Mouse (Mus musculus) megakaryocyte-erythroid progenitor cell, adult 5-6 weeks (primary cell): Measurements from ENCODE around the gene Cltc. TPM values are rescaled to one million over a fixed set of nuclear protein-coding genes. Genes with fewer than 3 reads are reported as not detected.

Source experiments
- ATAC-seq: replicated peaks from 2 replicates; pipeline ENCODE4 v1.8.0; 2016; ENCODE audit warnings: mild to moderate bottlenecking, inconsistent platforms; ENCODE audit not compliant: severe bottlenecking, poor library complexity, low FRiP score, low TSS enrichment
- total RNA-seq, 2 experiments: library from RNA; stranded (forward) in 1 of 2; stranded (reverse) in 1 of 2; fragments of 200-1000, 215-1000 nt in 1 of 2; fragments of >200 nt in 1 of 2; fragmentation: Nextera tagmentation in 1 of 2; gene quantifications; 2 replicates each; pipeline ENCODE4 v1.2.3; 2014 to 2017

The Cltc gene
- total RNA-seq, 2 experiments from 2014 or later: 122 to 195 TPM

DNA sequence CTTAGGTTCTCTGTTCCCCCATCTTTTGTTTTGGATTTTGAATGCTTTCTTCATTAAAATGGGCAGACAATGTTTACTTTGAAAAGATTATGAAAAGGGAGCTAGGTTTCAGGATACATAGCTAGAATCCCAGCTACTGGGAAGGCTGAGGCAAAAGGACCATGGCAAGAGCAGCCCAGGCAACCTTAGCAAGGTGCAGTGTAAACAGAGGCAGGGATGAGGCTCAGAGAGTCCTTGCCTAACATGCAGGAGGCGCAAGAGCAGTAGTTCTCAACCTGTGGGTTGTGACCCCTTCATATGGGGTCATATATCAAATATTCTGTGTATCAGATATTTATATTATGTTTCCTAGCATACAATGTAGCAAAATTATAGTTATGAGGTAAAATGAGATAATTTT, 72.0 kb downstream of the Cltc start:
- ATAC-seq: no peak

DNA sequence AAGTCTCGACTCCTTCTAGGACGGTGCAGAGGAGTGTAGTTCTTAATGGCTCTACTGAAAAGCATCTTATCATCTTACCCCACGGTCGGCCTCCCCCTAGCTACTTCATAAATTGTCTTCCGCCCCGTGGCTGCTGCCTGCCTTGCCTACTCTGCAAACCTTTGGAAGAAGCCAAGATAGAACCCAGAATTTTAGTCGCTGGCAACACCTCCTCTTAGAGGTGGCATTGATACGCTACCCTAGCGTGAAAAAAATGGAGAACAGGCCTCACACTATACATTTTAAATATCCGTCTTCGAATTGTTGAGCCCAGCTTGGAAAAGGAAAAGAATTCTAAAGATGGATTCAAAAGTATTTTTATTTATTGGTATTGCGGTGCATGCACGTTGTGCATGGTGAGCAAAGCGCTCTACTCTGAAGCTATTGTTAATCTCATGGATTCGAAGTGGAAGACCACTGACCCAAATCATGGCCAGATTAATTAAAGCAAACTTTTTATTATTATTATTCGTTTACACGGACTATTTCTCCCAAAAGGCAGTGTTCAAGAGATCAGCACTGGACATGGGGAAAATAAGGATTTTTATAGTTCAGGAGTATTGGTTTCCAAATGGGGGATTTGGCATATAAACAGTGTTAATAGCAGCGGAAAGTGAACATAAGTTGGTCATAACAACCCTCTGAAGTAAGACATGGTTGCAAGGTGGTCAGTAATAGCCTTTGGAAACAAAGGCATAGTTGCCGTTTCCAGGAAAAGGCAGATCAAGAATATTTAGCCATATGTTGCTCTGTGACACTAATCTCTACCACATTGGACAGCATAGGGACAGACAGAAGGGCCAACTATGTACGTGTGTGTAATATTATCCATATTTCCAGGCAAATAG, 73.0 kb downstream of the Cltc start:
- ATAC-seq: peak; percentile 11; the same call in 1 of the 2 replicates

GRCm38 (mm10) chr11:86683395-86684125, 73.8 kb downstream of the Cltc start, which contains the start of the genes Vmp1 and Ptrh2:
Gene Vmp1, minus strand, starts transcription at chr11:86683836.
Gene Ptrh2, plus strand, starts transcription at chr11:86683985.
- peak; percentile 92 for ATAC-seq

DNA sequence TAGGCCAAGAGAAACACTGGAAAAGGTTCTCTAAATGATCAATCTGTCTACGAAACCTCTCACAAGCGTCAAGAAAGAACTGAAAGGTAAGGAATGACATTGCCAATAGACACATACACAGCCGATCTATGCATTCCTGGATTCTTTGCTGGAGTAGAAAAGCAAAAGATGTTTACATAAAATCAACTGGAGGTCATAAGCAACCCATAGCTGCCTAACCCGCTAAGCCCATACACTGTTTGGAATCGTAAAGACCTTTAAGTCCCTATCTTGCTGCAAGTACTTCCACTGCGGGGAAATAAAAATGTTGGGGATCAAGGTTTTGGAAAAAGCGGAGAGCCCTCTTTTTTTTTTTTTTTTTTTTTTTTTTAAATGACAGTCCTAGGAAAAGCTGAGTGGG, 74.5 kb downstream of the Cltc start:
- no peak for ATAC-seq

GRCm38 (mm10) chr11:86681423-86681822, 75.9 kb downstream of the Cltc start:
- ATAC-seq: no peak

DNA sequence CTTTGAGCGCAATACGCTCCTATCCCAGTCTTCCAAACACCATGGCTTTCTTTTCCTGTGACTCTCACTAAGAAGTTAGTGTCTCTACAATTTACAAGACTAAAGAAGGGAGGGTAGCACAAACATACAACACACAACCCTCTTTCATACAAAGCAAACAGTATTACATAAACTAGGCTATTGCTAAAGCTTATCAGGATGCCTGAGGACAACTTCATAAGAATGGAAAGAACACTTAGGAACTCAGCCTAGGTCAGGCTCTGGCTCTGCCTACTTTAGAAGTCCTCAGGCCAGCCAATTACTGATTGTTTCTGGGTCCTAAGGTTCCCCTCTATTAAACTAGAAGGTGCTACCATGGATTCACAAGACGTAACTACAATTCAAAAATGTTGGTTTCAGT, 76.6 kb downstream of the Cltc start:
- ATAC-seq: no peak

DNA sequence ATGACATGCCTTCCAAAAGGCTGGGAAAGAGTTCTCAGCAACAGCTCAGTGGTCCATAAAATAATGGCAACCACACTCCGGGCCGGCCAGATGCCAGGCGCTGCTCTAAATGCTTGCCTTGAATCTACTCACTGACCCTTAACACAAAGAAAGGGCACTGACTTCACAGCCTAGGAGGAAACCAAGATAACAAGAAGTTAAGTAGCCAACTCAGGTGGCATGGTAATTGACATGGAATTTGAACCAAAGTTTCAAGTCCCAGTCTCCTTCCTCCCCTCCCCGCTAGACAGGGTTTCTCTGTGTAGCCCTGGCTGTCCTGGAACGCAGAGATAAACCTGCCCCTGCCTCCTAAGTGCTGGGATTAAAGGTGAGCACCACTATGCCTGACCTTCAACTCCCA, 78.4 kb downstream of the Cltc start:
- no peak for ATAC-seq

DNA sequence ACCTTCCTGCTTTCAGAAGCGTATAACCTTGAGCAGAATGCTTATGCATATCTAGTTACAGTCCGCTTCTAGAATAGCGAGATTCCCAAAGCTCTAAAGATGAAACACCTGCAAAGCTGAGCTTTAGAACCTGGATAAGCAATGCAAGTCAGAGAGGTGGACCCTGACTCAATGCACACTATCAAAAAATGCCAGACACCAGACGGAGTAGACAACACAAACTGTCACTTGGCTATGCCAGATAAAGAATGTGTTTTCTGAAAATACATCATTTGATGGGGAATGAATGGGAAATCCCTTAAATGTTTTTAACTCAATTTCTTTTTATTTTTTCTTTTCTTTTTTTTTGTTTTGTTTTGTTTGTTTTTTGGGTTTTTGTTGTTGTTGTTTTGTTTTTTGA, 81.8 kb downstream of the Cltc start:
- ATAC-seq: 0 out of 2 replicates have a peak, but pooled peaks have one; percentile 34

DNA sequence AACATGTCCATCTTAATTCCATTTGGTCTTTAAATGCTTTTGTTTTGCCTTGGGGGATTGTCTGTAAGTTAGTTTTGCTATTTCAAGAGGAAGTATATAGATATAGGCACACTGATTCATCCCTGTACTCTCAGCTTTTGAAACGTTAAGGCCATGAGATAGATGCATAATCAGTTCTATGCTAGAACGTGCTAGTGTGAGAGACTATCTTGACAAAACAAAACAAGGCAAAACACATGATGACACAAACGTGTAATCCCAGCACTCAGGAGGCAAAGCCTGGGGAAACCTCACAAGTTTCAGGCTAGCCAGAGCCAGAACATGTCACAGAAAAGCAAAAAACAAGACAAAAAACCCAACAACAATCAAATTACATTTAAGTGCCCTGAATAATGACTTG, 84.6 kb downstream of the Cltc start:
- no peak for ATAC-seq

- no peak for ATAC-seq
These were observed 86.2 kb downstream of the Cltc start for GRCm38 (mm10) chr11:86671041-86671675.

DNA sequence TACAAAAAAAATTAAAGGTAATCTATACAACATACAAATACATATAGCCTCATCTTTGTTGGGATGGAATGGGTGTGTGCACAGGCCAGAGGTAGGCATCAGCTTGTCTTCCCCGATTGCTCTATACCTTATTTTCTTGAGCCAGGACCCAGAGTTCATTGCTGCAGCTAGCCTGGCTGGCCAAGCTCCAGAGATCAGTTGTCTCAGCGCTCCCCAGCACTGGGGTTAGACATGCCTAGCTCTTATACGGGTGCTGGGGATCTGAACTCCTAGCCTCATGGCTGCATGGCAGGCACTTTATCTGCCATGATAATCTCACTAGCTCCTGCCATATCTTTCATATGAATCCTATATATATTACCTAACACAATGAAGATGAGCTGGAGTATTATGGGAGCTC, 89.2 kb downstream of the Cltc start:
- no peak for ATAC-seq

DNA sequence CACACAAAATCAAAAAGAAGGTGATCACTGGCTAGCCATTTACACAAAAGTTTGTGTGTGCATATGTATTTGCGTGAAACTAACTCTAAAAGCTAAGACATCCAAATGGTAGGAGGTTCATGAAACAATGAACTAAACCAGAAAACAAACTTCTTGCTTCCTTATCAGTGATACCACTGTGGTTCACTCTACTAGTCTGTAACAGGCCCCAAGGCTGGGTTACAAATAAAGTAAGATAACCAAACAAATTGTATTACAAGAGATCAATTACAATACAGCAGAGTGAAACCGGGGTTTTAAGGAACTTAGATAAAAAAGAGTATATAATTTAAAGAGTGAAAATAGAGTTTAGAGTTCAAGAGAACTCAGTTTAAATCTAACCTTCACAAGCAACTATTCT, 89.8 kb downstream of the Cltc start:
- ATAC-seq: no peak

DNA sequence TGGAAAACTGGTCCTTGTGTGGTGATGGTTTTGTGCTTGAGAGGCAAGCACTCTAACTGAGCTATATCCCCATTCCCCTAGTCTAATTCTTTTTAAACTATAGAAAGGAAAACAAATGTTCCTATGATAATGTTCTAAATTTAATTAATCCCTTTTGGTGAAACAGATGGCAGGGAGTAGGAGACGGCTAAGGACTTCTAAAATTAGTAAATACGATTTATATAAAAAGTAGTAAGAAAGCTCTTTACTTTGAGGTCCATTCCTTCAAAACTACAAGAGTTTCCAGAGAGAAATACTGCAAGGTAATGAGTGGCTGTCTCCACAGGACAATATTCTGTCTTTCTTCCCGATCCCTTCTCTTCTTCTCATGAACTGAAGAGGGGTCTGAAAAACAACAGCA, 93.0 kb downstream of the Cltc start:
- ATAC-seq: no peak

DNA sequence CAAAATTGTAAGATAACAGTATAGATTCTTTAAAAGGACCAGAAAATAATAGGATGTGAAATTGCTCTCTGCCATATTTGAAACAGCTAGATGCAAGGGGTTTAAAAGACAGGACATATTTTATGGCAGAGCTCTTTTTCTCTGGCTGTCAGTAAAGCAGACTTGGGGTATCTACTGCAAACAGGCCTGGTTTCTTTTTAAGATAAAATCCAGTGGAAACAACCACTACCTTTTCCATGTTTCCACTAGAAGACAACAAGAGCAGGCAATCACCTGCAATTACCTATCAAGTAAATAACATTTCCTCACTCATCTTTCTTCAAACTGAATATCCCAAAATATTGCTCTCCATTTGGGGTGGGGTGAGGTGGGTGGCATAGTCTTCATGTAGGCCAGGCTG, 93.4 kb downstream of the Cltc start:
- ATAC-seq: no peak

- ATAC-seq: peak; percentile 94
These were observed 94.1 kb downstream of the Cltc start for GRCm38 (mm10) chr11:86662986-86663895.

DNA sequence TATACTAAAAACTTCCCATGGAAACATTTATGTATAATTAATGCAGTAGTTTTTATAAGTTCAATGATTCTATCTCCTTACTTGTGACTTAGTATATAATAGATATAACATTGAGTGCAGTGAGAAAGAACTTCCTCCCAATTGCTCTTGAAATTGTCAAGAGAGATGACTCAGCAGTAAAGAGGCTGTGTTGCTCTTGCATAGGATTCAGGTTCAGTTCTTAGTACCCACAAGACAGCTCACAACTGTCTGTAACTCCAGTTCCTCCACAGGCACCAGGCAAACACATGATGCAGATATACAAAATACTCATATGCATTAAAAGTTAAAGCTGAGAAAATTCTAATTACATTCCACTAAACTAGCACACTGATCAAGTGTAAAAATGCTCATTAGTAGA, 99.5 kb downstream of the Cltc start:
- ATAC-seq: 0 out of 2 replicates have a peak, but pooled peaks have one; percentile 18

GRCm38 (mm10) chr11:86656849-86657567, 100.4 kb downstream of the Cltc start:
- ATAC-seq: 0 out of 2 replicates have a peak, but pooled peaks have one; percentile 30

DNA sequence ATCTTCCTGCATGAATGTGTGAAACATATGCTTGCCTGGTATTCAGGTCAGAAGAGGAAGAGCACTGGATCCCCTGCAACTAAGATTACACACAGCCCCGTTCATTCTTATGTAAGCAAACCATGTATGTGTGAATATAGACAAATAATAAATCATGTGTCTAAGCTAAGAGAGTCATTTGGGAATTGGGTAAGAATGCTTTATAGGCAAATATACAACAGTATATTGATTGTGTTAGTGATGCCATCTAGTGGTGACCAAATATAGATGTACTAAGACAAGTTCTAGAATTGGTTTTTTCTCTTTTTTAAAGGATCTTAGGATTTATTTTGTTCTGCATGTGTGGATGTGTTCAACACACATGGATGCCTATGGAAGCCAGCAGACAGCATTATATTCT, 101.7 kb downstream of the Cltc start:
- no peak for ATAC-seq
